Mouse (Mus musculus): Measurements from ENCODE around the gene Pam. TPM values are rescaled to one million over a fixed set of nuclear protein-coding genes. Genes with fewer than 3 reads are reported as not detected.

Pam gene
- polyA plus RNA-seq, 1 experiment: 67.3 TPM

GRCm38 (mm10) chr1:98056996-98057945 is 38.2 kb downstream of the Pam start:
- no peak overlapping the region for H3K27ac ChIP-seq (ENCODE audit: control insufficient read depth, insufficient read depth, low read length)
- DNase-seq: no peak

GRCm38 (mm10) chr1:98056277-98056676 is 39.2 kb downstream of the Pam start:
- Histone ChIP-seq H3K4me1 (replicated peaks; ENCODE audit: control insufficient read depth, insufficient read depth, low read length) (no peaks in the 10 kb centered on the region), H3K27me3 (ENCODE audit: control insufficient read depth, insufficient read depth, low read length) (no peaks in the 10 kb centered on the region), H3K4me3 (ENCODE audit: control insufficient read depth, insufficient read depth, low read length) (no peak overlapping the region), H3K36me3 (ENCODE audit: control insufficient read depth, insufficient read depth, low read length) (no peaks in the 10 kb centered on the region), H3K27ac (ENCODE audit: control insufficient read depth, insufficient read depth, low read length) (no peak overlapping the region)
- no peak for DNase-seq
- TF ChIP-seq CTCF (IDR thresholded peaks at IDR 0.05; ENCODE audit: borderline replicate concordance, control insufficient read depth, extremely low read depth, insufficient read depth, low read length, poor library complexity): no peak
- no peak for TF ChIP-seq POLR2A (IDR thresholded peaks at IDR 0.05; ENCODE audit: control insufficient read depth, extremely low read depth, insufficient read depth, low read length, poor library complexity)
- 92% methylated on average over 6 of the region's 6 CpGs for WGBS

More at GRCm38 (mm10) chr1:98056996-98057945, 38.2 kb downstream of the Pam start:
- 67% methylated on average over 11 of the region's 11 CpGs for WGBS
- TF ChIP-seq POLR2A (IDR thresholded peaks at IDR 0.05; ENCODE audit: control insufficient read depth, extremely low read depth, insufficient read depth, low read length, poor library complexity) (no peak), CTCF (IDR thresholded peaks at IDR 0.05; ENCODE audit: borderline replicate concordance, control insufficient read depth, extremely low read depth, insufficient read depth, low read length, poor library complexity) (no peak)
- no peak overlapping the region for H3K4me3 ChIP-seq (ENCODE audit: control insufficient read depth, insufficient read depth, low read length)
- no peaks in the 10 kb centered on the region for H3K36me3 ChIP-seq (ENCODE audit: control insufficient read depth, insufficient read depth, low read length)
- H3K4me1 ChIP-seq (replicated peaks; ENCODE audit: control insufficient read depth, insufficient read depth, low read length): no peaks in the 10 kb centered on the region
- H3K27me3 ChIP-seq (ENCODE audit: control insufficient read depth, insufficient read depth, low read length): no peaks in the 10 kb centered on the region

GRCm38 (mm10) chr1:98055591-98055990 is 39.9 kb downstream of the Pam start:
- no peak for DNase-seq
- WGBS: 95% methylated on average over 8 of the region's 8 CpGs

GRCm38 (mm10) chr1:98053994-98054393 is 41.5 kb downstream of the Pam start:
- no peaks in the 10 kb centered on the region for H3K4me1 ChIP-seq (replicated peaks; ENCODE audit: control insufficient read depth, insufficient read depth, low read length)
- H3K27me3 ChIP-seq (ENCODE audit: control insufficient read depth, insufficient read depth, low read length): no peaks in the 10 kb centered on the region
- H3K36me3 ChIP-seq (ENCODE audit: control insufficient read depth, insufficient read depth, low read length): no peaks in the 10 kb centered on the region
- H3K4me3 ChIP-seq (ENCODE audit: control insufficient read depth, insufficient read depth, low read length): no peak overlapping the region
- DNase-seq: no peak
- 98% methylated on average over 3 of the region's 3 CpGs for WGBS
- TF ChIP-seq CTCF (IDR thresholded peaks at IDR 0.05; ENCODE audit: borderline replicate concordance, control insufficient read depth, extremely low read depth, insufficient read depth, low read length, poor library complexity) (no peak), POLR2A (IDR thresholded peaks at IDR 0.05; ENCODE audit: control insufficient read depth, extremely low read depth, insufficient read depth, low read length, poor library complexity) (no peak)
- H3K27ac ChIP-seq (ENCODE audit: control insufficient read depth, insufficient read depth, low read length): no peak overlapping the region

More at GRCm38 (mm10) chr1:98055591-98055990, 39.9 kb downstream of the Pam start:
- Histone ChIP-seq H3K36me3 (ENCODE audit: control insufficient read depth, insufficient read depth, low read length) (no peaks in the 10 kb centered on the region), H3K27ac (ENCODE audit: control insufficient read depth, insufficient read depth, low read length) (no peak overlapping the region), H3K4me3 (ENCODE audit: control insufficient read depth, insufficient read depth, low read length) (no peak overlapping the region), H3K4me1 (replicated peaks; ENCODE audit: control insufficient read depth, insufficient read depth, low read length) (no peaks in the 10 kb centered on the region), H3K27me3 (ENCODE audit: control insufficient read depth, insufficient read depth, low read length) (no peaks in the 10 kb centered on the region)
- TF ChIP-seq CTCF (IDR thresholded peaks at IDR 0.05; ENCODE audit: borderline replicate concordance, control insufficient read depth, extremely low read depth, insufficient read depth, low read length, poor library complexity) (no peak), POLR2A (IDR thresholded peaks at IDR 0.05; ENCODE audit: control insufficient read depth, extremely low read depth, insufficient read depth, low read length, poor library complexity) (no peak)

- Histone ChIP-seq H3K4me3 (ENCODE audit: control insufficient read depth, insufficient read depth, low read length) (no peak overlapping the region), H3K36me3 (ENCODE audit: control insufficient read depth, insufficient read depth, low read length) (no peaks in the 10 kb centered on the region), H3K27ac (ENCODE audit: control insufficient read depth, insufficient read depth, low read length) (no peak overlapping the region), H3K27me3 (ENCODE audit: control insufficient read depth, insufficient read depth, low read length) (no peaks in the 10 kb centered on the region), H3K4me1 (replicated peaks; ENCODE audit: control insufficient read depth, insufficient read depth, low read length) (no peaks in the 10 kb centered on the region)
- no peak for DNase-seq
- WGBS: 94% methylated on average over 2 of the region's 2 CpGs
- TF ChIP-seq CTCF (IDR thresholded peaks at IDR 0.05; ENCODE audit: borderline replicate concordance, control insufficient read depth, extremely low read depth, insufficient read depth, low read length, poor library complexity) (no peak), POLR2A (IDR thresholded peaks at IDR 0.05; ENCODE audit: control insufficient read depth, extremely low read depth, insufficient read depth, low read length, poor library complexity) (no peak)
These were observed 42.0 kb downstream of the Pam start for GRCm38 (mm10) chr1:98053447-98053846.

- TF ChIP-seq POLR2A (IDR thresholded peaks at IDR 0.05; ENCODE audit: control insufficient read depth, extremely low read depth, insufficient read depth, low read length, poor library complexity): no peak
- no peak for TF ChIP-seq CTCF (IDR thresholded peaks at IDR 0.05; ENCODE audit: borderline replicate concordance, control insufficient read depth, extremely low read depth, insufficient read depth, low read length, poor library complexity)
- no peaks in the 10 kb centered on the region for H3K27me3 ChIP-seq (ENCODE audit: control insufficient read depth, insufficient read depth, low read length)
- no peak for DNase-seq
- 70% methylated on average over 4 of the region's 4 CpGs for WGBS
- H3K27ac ChIP-seq (ENCODE audit: control insufficient read depth, insufficient read depth, low read length): no peak overlapping the region
- no peaks in the 10 kb centered on the region for H3K4me1 ChIP-seq (replicated peaks; ENCODE audit: control insufficient read depth, insufficient read depth, low read length)
- no peak overlapping the region for H3K4me3 ChIP-seq (ENCODE audit: control insufficient read depth, insufficient read depth, low read length)
- H3K36me3 ChIP-seq (ENCODE audit: control insufficient read depth, insufficient read depth, low read length): no peaks in the 10 kb centered on the region
These were observed 42.7 kb downstream of the Pam start for GRCm38 (mm10) chr1:98052775-98053174.

All from thymus, adult 2 months (tissue).